Mouse (Mus musculus) small intestine, adult 2 months (tissue): ENCODE data around the gene Wdhd1. TPM values are rescaled to one million over a fixed set of nuclear protein-coding genes. Genes with fewer than 3 reads are reported as not detected.

Experiments used
- H3K27ac ChIP-seq: fragments of 200-500 bp; 2 replicates; pipeline ENCODE4 v1.5.1; 2012; ENCODE audit warnings: low read depth, low read length, control low read depth, inconsistent platforms; ENCODE audit not compliant: insufficient read depth
- H3K27me3 ChIP-seq: fragments of 200-500 bp; 2 replicates; pipeline ENCODE4 v1.6.1; 2012; ENCODE audit warnings: mild to moderate bottlenecking, moderate library complexity, low read length, inconsistent platforms; ENCODE audit not compliant: control insufficient read depth, insufficient read depth
- H3K36me3 ChIP-seq: fragments of 200-500 bp; 2 replicates; pipeline ENCODE4 v1.6.1; 2012; ENCODE audit warnings: mild to moderate bottlenecking, low read length, control low read depth, inconsistent platforms; ENCODE audit not compliant: control insufficient read depth, insufficient read depth
- H3K4me1 ChIP-seq: fragments of 200-500 bp; 2 replicates; pipeline ENCODE4 v1.6.1; 2012; ENCODE audit warnings: low read length, inconsistent platforms, mixed read lengths; ENCODE audit not compliant: control insufficient read depth, insufficient read depth, insufficient read length
- H3K4me3 ChIP-seq: fragments of 200-500 bp; 2 replicates; pipeline ENCODE4 v1.5.1; 2012; ENCODE audit warnings: low read depth, mild to moderate bottlenecking, control low read depth, inconsistent platforms, low read length, moderate library complexity
- CTCF ChIP-seq: fragments of 200-500 bp; IDR thresholded peaks from 2 replicates; pipeline ENCODE4 v1.5.1; 2012; ENCODE audit warnings: low read depth, mild to moderate bottlenecking, control low read depth, inconsistent platforms, low read length, moderate library complexity, mixed read lengths; ENCODE audit not compliant: insufficient replicate concordance, insufficient read length; ENCODE audit errors: extremely low read depth
- POLR2A ChIP-seq: fragments of 200-500 bp; IDR thresholded peaks from 2 replicates; pipeline ENCODE4 v1.6.1; 2012; ENCODE audit warnings: low read depth, mild to moderate bottlenecking, control low read depth, inconsistent platforms, low read length, moderate library complexity
- WGBS: fragments of 180-500 bp; shearing (Covaris S2); methylation state at CpG from one replicate; pipeline ENCODE4 v1.1.7; 2018; 5-methylcytosine and 5-hydroxymethylcytosine counted together
- polyA plus RNA-seq: library from polyadenylated mRNA; depleted of rRNA; stranded (reverse); fragments of >200 nt; gene quantifications from 2 replicates; pipeline ENCODE4 v1.2.3, GENCODE M21; 2012

Gene Wdhd1
- polyA plus RNA-seq, 1 experiment, result 1.3 TPM

DNA sequence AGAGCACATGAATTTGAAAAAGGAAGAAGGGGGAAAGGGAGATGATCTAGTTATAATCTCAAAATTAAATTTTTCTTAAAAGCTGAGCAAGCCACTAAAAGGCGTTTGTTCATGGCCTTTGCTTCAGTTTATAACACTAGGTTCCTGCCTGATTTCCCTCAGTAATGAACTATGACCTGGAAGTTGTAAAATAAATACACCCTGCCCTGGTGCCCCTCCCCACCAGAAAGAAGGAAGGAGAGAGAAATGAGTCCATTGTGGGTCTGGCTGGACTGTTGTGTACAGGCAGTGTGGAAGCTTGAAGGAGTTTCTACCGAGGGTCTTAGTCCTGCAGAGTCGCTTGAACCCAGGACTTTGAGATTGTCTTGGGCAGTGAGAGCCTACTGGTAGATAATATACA lies 31.0 kb upstream of the Wdhd1 start:
- no peaks in the 10 kb centered on the region for H3K27me3 ChIP-seq
- peaks cover 28% of the 10 kb centered on the region for H3K36me3 ChIP-seq
- TF ChIP-seq CTCF (no peak), POLR2A (peak; percentile 18; the same call in 1 of the 2 replicates)
- H3K4me1 ChIP-seq, result peaks cover 30% of the 10 kb centered on the region
- H3K27ac ChIP-seq, result peak overlapping the region; percentile 68
- H3K4me3 ChIP-seq, result no peak overlapping the region
- WGBS, result 41% methylated on average over 3 of the region's 3 CpGs

DNA sequence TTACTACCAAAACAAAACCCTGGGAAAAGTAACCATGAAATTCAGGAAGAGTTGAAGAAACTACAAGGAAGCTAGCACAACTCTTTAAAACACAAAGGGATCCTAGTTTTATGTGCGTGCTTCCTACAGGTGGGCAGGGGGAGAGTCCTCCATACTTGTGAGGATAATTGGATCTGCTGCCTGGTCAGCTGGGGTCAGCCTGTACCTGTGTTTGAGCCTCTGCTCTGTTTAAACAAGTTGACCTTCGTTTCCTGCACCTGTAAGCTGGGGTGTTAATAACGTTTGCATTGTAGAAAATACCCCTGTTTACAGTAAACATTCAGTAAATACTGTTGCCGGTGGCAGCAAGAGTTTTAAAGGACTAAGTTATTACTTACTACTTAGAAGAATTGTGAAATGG lies 29.3 kb upstream of the Wdhd1 start:
- Histone ChIP-seq H3K4me3 (no peak overlapping the region), H3K27me3 (no peaks in the 10 kb centered on the region), H3K36me3 (peaks cover 17% of the 10 kb centered on the region), H3K27ac (peak overlapping the region; percentile 44; the same call in 1 of the 2 replicates), H3K4me1 (peaks cover 32% of the 10 kb centered on the region)
- TF ChIP-seq CTCF, result no peak
- TF ChIP-seq POLR2A, result no peak
- WGBS, result 55% methylated on average over 4 of the region's 4 CpGs

- WGBS, result 76% methylated on average over 6 of the region's 6 CpGs
- no peak overlapping the region for H3K4me3 ChIP-seq
These were observed 28.3 kb upstream of the Wdhd1 start for GRCm38 (mm10) chr14:47304814-47305405.

DNA sequence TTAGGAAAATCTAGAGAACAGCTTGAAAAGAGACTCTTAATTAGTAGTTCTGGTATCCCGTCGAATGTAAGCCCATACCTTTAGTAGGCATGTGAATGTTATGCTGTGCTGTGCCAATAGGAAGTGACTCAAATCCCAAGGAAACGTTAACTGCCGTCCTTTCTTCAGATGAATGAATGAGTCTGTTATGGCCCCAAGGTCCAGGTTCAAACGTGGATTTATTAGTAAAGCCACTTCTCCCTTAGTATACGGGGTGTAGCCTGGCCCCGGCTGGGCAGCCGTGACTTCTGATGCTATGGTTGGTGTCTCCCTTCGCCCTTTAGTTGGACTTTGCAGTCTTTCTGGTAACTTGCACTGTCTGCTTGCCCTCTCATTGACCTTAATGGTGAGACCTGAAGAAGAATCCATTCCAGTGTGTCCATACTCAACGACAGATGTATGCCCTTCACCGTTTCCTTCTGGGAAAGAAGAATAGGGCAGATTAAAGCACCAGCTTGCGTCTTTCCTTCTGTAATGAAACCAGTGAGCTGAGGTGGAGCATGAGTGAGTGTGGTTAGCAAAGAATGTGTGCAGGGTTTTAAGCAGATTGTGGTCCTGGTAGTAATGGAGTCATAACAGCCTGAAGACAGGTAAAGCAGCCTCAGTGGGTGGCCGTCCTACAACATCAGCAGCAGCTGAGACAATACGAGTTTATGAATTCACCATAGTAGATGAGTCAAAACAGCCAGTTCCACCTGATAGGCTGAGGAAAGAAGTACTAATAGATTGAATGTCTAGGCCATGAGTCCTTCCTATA lies 26.4 kb upstream of the Wdhd1 start:
- no peak overlapping the region for H3K4me3 ChIP-seq
- H3K27me3 ChIP-seq, result no peaks in the 10 kb centered on the region
- 49% methylated on average over 14 of the region's 14 CpGs for WGBS
- peaks cover 20% of the 10 kb centered on the region; the same call in 1 of the 2 replicates for H3K4me1 ChIP-seq
- no peak for TF ChIP-seq CTCF
- peaks cover 3% of the 10 kb centered on the region; the same call in 1 of the 2 replicates for H3K36me3 ChIP-seq
- peak overlapping the region; percentile 39; the same call in 1 of the 2 replicates for H3K27ac ChIP-seq

More at GRCm38 (mm10) chr14:47304814-47305405, 28.3 kb upstream of the Wdhd1 start:
- peaks cover 25% of the 10 kb centered on the region; the same call in 1 of the 2 replicates for H3K4me1 ChIP-seq
- peaks cover 10% of the 10 kb centered on the region for H3K36me3 ChIP-seq
- TF ChIP-seq POLR2A, result no peak
- no peak for TF ChIP-seq CTCF
- no peaks in the 10 kb centered on the region for H3K27me3 ChIP-seq
- peak overlapping the region; percentile 77 for H3K27ac ChIP-seq

DNA sequence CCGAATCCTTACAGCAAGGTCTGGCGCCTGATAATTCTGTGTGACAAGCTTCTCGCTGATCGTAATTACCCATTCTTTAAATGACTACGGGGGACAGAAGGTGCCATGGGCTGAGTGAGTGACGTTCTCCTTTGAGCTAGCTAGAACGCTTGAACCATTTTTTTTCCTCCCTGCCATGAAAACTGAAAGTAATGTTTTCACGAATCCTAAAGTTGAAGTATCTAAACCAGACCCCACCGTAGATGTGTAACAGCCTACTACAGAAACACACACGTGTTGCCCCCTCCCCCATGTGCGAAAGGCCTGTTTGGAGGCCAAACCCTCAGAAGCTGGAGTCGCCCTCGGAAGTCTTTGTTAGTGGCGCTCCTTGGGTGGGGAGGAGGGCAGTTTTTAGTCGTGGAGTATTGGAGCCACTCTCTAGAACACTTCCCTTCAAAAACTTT lies 22.2 kb upstream of the Wdhd1 start:
- H3K4me3 ChIP-seq, result peak overlapping the region; percentile 94
- under 1% methylated on average over 15 of the region's 15 CpGs for WGBS

GRCm38 (mm10) chr14:47298408-47298792 lies 21.7 kb upstream of the Wdhd1 start:
- under 1% methylated on average over 37 of the region's 38 CpGs for WGBS
- peaks cover 19% of the 10 kb centered on the region; the same call in 1 of the 2 replicates for H3K4me1 ChIP-seq
- TF ChIP-seq POLR2A, result no peak
- TF ChIP-seq CTCF, result no peak

More for the DNA sequence above, 22.2 kb upstream of the Wdhd1 start:
- Histone ChIP-seq H3K36me3 (peaks cover 3% of the 10 kb centered on the region; the same call in 1 of the 2 replicates), H3K4me1 (peaks cover 19% of the 10 kb centered on the region; the same call in 1 of the 2 replicates), H3K27ac (peak overlapping the region; percentile 59), H3K27me3 (no peaks in the 10 kb centered on the region)
- TF ChIP-seq POLR2A, result no peak
- TF ChIP-seq CTCF, result no peak

More at GRCm38 (mm10) chr14:47298408-47298792, 21.7 kb upstream of the Wdhd1 start:
- Histone ChIP-seq H3K36me3 (peaks cover 3% of the 10 kb centered on the region; the same call in 1 of the 2 replicates), H3K27ac (peak overlapping the region; percentile 78), H3K27me3 (no peaks in the 10 kb centered on the region), H3K4me3 (peak overlapping the region; percentile 94)
